Mouse (Mus musculus) liver, embryonic 16.5 days (tissue): ENCODE results near the gene Timm50. TPM values are rescaled to one million over a fixed set of nuclear protein-coding genes. Genes with fewer than 3 reads are reported as not detected.

Experiments used
- ATAC-seq: fragments of 200-750 bp; cut with Nextera tagmentation; 2 replicates; pipeline ENCODE4 v1.8.0; 2017; ENCODE audit warnings: low read depth, mild to moderate bottlenecking, moderate number of reproducible peaks, moderate library complexity
- H3K27ac ChIP-seq: fragments of 300-500 bp; sonication (generic); 2 replicates; pipeline ENCODE4 v1.5.1; 2014; ENCODE audit warnings: mild to moderate bottlenecking, low read length
- H3K27me3 ChIP-seq: fragments of 300-500 bp; sonication (generic); 2 replicates; pipeline ENCODE4 v1.6.1; 2014; ENCODE audit warnings: low read depth, low read length, mixed read lengths; ENCODE audit not compliant: control insufficient read depth, insufficient read depth
- H3K36me3 ChIP-seq: fragments of 300-500 bp; sonication (generic); 2 replicates; pipeline ENCODE4 v1.6.1; 2014; ENCODE audit warnings: mild to moderate bottlenecking; ENCODE audit not compliant: control insufficient read depth, insufficient read depth
- H3K4me1 ChIP-seq: fragments of 300-500 bp; sonication (generic); 2 replicates; pipeline ENCODE4 v1.6.1; 2014; ENCODE audit warnings: low read depth, low read length, mixed read lengths; ENCODE audit not compliant: control insufficient read depth
- H3K4me2 ChIP-seq: fragments of 300-500 bp; sonication (generic); 2 replicates; pipeline ENCODE4 v1.6.1; 2014; ENCODE audit warnings: low read depth, low read length, mixed read lengths
- H3K4me3 ChIP-seq: fragments of 300-500 bp; sonication (generic); 2 replicates; pipeline ENCODE4 v1.5.1; 2014; ENCODE audit warnings: low read depth, mild to moderate bottlenecking, low read length
- H3K9ac ChIP-seq: fragments of 300-500 bp; sonication (generic); 2 replicates; pipeline ENCODE4 v1.6.1; 2014; ENCODE audit warnings: low read depth, low read length
- H3K9me3 ChIP-seq: fragments of 300-500 bp; sonication (generic); replicated peaks from 2 replicates; pipeline ENCODE4 v1.6.1; 2016; ENCODE audit warnings: low read length; ENCODE audit not compliant: control insufficient read depth
- WGBS: fragments of 180-500 bp; shearing (Covaris S2); extraction: QIAGEN DNeasy Blood & Tissue Kit; methylation state at CpG from one replicate; pipeline ENCODE4 v1.1.7; 2014; ENCODE audit not compliant: insufficient replicate concordance; 5-methylcytosine and 5-hydroxymethylcytosine counted together
- polyA plus RNA-seq: library from polyadenylated mRNA; unstranded; fragments of >200 nt; fragmentation: Nextera tagmentation; extraction: Ambion mirVana; gene quantifications from 2 replicates; pipeline ENCODE4 v1.2.1, GENCODE M21; 2015

The Timm50 gene
- 66.1 and 67.9 TPM in 2 replicates for polyA plus RNA-seq

DNA sequence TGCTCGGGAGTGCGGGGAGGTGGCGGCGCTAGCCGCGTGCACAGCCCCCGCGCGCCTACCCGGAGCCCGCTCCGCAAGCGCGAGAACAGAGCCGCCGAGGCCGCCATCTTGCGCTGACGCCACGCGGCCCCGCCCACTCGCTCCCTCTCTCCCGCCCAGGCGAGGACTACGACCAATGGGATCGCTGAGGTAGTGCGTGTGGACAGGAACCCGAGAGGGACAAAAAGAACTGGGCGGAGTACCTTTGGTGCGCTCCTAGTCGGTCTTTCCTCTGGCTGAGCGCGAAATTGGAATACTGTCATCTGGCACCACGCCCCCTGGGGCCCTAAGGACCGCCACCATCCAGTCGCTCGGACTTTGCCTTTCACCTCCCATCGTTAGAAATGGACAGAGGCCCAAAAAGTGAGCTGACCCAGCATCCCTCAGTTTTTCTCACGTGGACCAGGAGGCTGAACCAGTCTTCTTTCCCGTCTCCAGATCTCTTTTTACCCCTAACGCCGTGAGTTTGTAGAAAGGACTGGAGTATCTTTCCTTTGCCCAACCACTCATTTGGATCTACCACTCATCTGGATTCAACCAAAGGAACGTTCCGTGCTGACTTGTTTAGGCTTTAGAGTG, at the start of gene Timm50:
TSS of gene Timm50 (minus strand) at position 147 of the 618 bp plus-strand sequence.
- peak within 1 kb of the TSS; percentile 98 for H3K4me3 ChIP-seq
- WGBS = under 1% methylated on average over 44 of the region's 45 CpGs
- peaks cover 18% of the 10 kb centered on the region for H3K4me1 ChIP-seq
- peaks cover 41% of the 10 kb centered on the region for H3K36me3 ChIP-seq
- no peaks in the 10 kb centered on the region for H3K9me3 ChIP-seq
- ATAC-seq = peak; percentile 99
- peak within 1 kb of the TSS; percentile 63; the same call in 1 of the 2 replicates for H3K27ac ChIP-seq
- H3K27me3 ChIP-seq = no peaks in the 10 kb centered on the region
- peak within 1 kb of the TSS; percentile 90 for H3K4me2 ChIP-seq
- peak within 1 kb of the TSS; percentile 92 for H3K9ac ChIP-seq

DNA sequence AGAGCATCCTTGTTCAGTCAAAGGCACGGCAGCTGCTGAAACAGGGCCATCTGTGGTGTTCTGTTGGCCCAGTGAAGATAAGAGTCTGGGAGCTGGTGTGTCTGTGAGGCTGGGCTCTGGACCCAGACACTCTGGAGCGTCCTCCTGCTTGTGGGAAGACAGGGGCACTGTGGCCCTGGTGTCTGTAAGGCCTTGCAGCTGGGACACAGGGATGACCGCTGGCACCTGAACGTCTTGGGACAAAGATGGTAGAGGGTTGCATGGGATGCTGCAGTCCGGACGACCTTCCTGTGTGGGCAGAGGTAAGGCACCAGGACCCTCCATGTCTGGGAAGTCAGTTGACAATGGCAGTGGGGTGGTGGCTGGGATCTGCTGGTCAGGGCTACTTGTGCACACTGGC, 48.4 kb upstream of the Timm50 start:
- no peak overlapping the region for H3K9ac ChIP-seq
- no peak overlapping the region for H3K4me3 ChIP-seq
- no peaks in the 10 kb centered on the region for H3K9me3 ChIP-seq
- H3K4me1 ChIP-seq = peaks cover 12% of the 10 kb centered on the region
- no peak overlapping the region for H3K4me2 ChIP-seq
- no peak for ATAC-seq
- no peaks in the 10 kb centered on the region for H3K36me3 ChIP-seq
- WGBS = 71% methylated on average over 6 of the region's 6 CpGs
- no peaks in the 10 kb centered on the region for H3K27me3 ChIP-seq
- H3K27ac ChIP-seq = no peak overlapping the region

DNA sequence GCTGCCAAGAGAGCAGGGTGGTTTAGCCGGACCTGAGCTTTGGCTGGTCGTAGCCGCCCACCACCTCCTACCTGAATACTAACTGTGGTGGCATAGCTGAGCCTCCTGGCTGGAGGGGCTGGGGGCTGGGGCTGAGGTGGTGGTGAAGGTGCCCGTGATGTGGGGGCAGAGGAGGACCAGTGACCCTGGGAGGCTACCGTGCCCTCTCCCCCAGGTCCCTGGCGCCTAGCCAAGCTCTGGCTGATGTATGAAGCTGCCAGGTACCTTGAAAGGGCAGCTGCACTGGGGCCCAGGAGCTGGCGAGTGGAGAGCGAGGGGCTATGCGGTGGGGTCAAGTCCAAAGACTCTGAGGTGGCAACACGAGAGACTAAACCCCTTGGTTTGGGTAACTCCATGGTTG, 48.0 kb upstream of the Timm50 start:
- no peaks in the 10 kb centered on the region for H3K9me3 ChIP-seq
- peaks cover 12% of the 10 kb centered on the region for H3K4me1 ChIP-seq
- H3K36me3 ChIP-seq = no peaks in the 10 kb centered on the region
- H3K9ac ChIP-seq = no peak overlapping the region
- 78% methylated on average over 10 of the region's 10 CpGs for WGBS
- H3K4me3 ChIP-seq = no peak overlapping the region
- no peak for ATAC-seq
- H3K4me2 ChIP-seq = no peak overlapping the region
- no peak overlapping the region for H3K27ac ChIP-seq
- no peaks in the 10 kb centered on the region for H3K27me3 ChIP-seq

DNA sequence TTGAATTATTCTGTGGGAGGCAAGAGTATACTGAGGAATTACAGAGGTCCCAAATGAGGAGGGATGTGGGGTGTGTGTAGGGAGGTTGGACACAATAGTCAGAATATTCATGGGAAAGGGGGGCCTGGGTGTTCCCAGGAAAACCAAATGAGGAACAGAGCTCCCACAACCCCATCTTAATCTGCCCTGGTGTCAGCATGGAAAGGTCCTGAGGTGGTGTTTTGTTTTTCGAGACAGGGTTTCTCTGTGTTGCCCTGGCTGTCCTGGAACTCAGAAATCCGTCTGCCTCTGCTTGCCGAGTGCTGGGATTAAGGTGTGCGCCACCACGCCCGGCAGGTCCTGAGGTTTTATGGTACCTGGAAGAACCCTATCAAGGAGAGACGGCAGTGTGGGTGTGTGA, 46.6 kb upstream of the Timm50 start:
- Histone ChIP-seq H3K4me2 (no peak overlapping the region), H3K4me1 (peaks cover 12% of the 10 kb centered on the region), H3K27me3 (no peaks in the 10 kb centered on the region), H3K4me3 (no peak overlapping the region), H3K9ac (no peak overlapping the region), H3K27ac (peak overlapping the region; percentile 16), H3K9me3 (no peaks in the 10 kb centered on the region), H3K36me3 (peaks cover 10% of the 10 kb centered on the region)
- 62% methylated on average over 7 of the region's 7 CpGs for WGBS
- no peak for ATAC-seq

DNA sequence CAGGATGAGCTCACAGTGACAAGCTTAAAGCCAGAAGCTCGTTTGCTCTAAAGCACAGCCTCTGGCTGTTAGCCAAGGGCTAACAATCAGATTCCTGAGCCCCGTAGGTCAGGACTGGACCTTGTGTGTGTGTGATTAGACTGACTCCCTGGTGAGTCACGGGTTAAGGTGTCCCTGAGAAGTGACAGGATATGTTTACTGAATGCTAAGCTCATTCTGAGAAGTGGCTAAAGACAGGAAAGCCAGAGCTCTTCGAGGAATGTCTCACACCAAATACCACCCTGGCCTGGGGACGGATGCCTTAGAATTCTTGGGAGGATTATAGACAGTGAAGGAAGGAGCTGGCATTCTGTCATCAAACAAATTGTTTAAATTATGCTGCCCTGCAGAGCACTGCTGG, 46.1 kb upstream of the Timm50 start:
- Histone ChIP-seq H3K4me2 (peak overlapping the region; percentile 21), H3K9me3 (no peaks in the 10 kb centered on the region), H3K9ac (no peak overlapping the region), H3K4me3 (no peak overlapping the region), H3K27ac (peak overlapping the region; percentile 16), H3K27me3 (no peaks in the 10 kb centered on the region), H3K36me3 (peaks cover 14% of the 10 kb centered on the region), H3K4me1 (peaks cover 17% of the 10 kb centered on the region)
- ATAC-seq = peak; percentile 57
- 14% methylated on average over 5 of the region's 5 CpGs for WGBS

DNA sequence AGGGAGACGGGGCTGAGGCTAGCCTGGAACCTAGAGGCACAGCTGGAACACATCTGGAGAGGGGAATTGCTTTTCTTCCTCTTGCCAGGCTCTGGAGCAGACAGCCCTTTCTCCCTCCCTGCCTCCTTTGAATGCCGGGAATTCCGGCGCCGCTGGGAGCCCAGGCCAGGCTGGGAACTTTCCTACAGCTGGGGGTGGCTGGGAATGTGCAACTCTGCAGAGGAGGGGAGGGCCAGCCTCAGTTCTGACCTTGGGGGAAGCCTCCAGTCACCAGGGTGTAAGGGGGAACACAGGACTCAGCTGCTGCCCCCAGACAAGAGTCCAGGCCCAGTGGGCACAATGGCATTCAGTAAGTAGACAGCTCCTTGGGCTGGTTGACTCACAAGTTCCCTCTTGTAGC, 45.1 kb upstream of the Timm50 start:
- H3K9ac ChIP-seq = no peak overlapping the region
- H3K36me3 ChIP-seq = peaks cover 21% of the 10 kb centered on the region
- peak; percentile 16; the same call in 1 of the 2 replicates for ATAC-seq
- peaks cover 22% of the 10 kb centered on the region for H3K4me1 ChIP-seq
- peak overlapping the region; percentile 16 for H3K27ac ChIP-seq
- no peak overlapping the region for H3K4me2 ChIP-seq
- WGBS = 47% methylated on average over 5 of the region's 5 CpGs
- H3K9me3 ChIP-seq = no peaks in the 10 kb centered on the region
- H3K27me3 ChIP-seq = no peaks in the 10 kb centered on the region
- H3K4me3 ChIP-seq = no peak overlapping the region

DNA sequence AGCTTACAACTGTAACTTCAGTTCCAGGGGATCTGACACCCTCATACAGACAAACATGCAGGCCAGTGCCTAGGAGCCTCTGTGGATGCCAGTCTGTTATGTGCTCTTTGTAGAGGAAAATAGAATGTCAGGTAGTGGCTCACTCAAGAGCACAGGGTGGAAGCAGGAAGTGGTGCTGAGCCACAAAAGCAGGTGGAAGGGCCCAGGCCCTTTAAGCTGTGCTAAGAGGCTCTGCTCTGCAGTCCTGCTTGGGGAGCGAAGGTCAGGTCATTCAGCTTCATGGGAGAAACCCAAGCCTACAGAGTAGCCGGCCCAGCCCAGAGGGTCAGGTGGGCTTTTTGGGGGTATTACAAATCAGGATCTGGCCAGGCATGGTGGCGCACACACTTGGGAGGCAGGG, 43.3 kb upstream of the Timm50 start:
- no peaks in the 10 kb centered on the region for H3K9me3 ChIP-seq
- H3K4me1 ChIP-seq = peaks cover 31% of the 10 kb centered on the region
- H3K4me2 ChIP-seq = no peak overlapping the region
- WGBS = 81% methylated on average over 3 of the region's 3 CpGs
- no peaks in the 10 kb centered on the region for H3K27me3 ChIP-seq
- no peak overlapping the region for H3K27ac ChIP-seq
- ATAC-seq = no peak
- peaks cover 25% of the 10 kb centered on the region for H3K36me3 ChIP-seq
- no peak overlapping the region for H3K4me3 ChIP-seq
- H3K9ac ChIP-seq = no peak overlapping the region

DNA sequence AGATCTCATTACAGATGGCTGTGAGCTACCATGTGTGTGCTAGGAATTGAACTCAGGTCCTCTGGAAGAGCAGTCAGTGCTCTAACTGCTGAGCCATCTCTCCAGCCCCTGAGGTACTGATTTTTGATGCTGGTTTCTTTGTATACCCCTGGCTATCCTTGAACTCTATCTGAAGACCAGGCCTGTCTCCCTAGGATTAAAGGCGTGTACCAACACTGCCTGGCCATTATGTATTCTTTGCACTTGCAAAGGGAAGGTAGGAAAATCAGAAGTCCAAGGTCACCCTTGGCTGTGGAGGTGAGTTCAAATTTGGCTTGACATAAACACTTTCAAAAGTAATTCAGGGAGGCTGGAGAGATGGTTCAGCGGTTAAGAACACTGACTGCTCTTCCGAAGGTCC, 42.7 kb upstream of the Timm50 start:
- Histone ChIP-seq H3K4me2 (no peak overlapping the region), H3K36me3 (peaks cover 25% of the 10 kb centered on the region), H3K4me3 (no peak overlapping the region), H3K4me1 (peaks cover 37% of the 10 kb centered on the region), H3K9me3 (no peaks in the 10 kb centered on the region), H3K9ac (no peak overlapping the region), H3K27ac (no peak overlapping the region), H3K27me3 (no peaks in the 10 kb centered on the region)
- ATAC-seq = no peak
- 78% methylated on average over 3 of the region's 3 CpGs for WGBS

DNA sequence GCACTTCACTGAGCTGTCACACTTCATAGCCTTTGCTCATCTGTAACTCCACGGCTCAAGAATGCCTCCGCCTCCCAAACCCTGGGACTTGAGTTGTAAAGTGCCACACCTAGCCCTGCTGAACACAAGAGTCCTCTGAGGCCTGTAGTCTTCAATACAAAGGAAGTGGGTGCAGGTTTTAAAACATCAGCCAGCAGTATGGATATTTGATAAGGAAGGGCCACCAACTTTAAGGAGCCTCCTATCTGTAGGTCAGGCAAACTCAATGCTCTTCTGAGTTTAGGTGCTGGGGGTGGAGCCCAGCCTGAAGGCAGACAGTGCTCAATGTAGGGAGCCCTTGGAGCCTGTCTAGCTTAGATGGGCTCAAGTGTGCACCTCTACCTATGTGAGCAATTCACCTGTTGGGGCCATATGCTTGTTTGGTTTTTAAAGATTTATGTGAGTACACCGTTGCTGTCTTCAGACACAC, 42.3 kb upstream of the Timm50 start:
- H3K36me3 ChIP-seq = peaks cover 25% of the 10 kb centered on the region
- 69% methylated on average over 3 of the region's 3 CpGs for WGBS
- H3K4me1 ChIP-seq = peaks cover 40% of the 10 kb centered on the region
- H3K9ac ChIP-seq = no peak overlapping the region
- no peak overlapping the region for H3K4me2 ChIP-seq
- H3K9me3 ChIP-seq = no peaks in the 10 kb centered on the region
- no peaks in the 10 kb centered on the region for H3K27me3 ChIP-seq
- H3K4me3 ChIP-seq = no peak overlapping the region
- no peak for ATAC-seq
- H3K27ac ChIP-seq = no peak overlapping the region
